Comparison of ENCODE assay signal across 22 mouse cellular contexts in the genomic region with DNA sequence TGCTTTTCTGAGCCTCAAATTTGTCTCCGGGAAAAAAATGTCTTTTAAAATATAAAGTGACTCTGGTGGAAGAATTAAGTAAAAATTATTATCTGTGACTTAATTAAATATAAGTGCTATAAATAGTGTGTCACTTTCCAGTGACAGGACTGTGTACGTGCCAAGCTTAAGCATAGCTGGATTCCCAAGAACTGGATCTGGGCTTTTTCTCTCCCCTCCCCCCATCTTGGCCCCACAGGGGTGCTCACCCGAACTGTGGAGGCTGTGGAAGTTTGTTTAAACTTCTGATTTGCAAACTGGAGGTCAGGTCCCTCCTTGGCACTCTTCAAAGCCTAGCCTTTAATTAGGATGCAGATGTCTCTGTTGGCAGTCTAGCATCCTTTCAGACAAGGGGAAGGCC.
DNase-seq lines count a peak whose midpoint lies in the region; ATAC-seq and TF ChIP-seq lines count a peak whose summit lies in the region.
"Had no signal": no experiment of that assay in that cellular context is flagged by ENCODE, and none has a peak within 500 bp of the region (broad histone marks: within the 10 kb centered on the region; RNA-seq: fewer than 3 reads in every experiment).

No protein-coding gene starts in this region.

- no peak for TF ChIP-seq EP300 in lung, postnatal 0 days (IDR thresholded peaks at IDR 0.05)

- no peak for TF ChIP-seq POLR2A in bone marrow, adult 2 months (IDR thresholded peaks at IDR 0.05; ENCODE audit: borderline replicate concordance, control insufficient read depth, low read depth, low read length)

- peak; percentile 7 for DNase-seq in kidney, postnatal 14 days
- no peak for DNase-seq in lung, postnatal 0 days (ENCODE audit: low spot score)
- DNase-seq in right cerebral cortex, postnatal 14 days = no peak
- DNase-seq: adrenal gland, postnatal 14 days; cerebellum, adult 18-20 months; cerebellum, adult 9-11 months; cerebellum, postnatal 36 days; forebrain, postnatal 0 days; gastrocnemius, postnatal 14 days; heart, adult 2 months; heart, postnatal 14 days had no signal

- no peak overlapping the region for H3K27ac ChIP-seq in kidney, embryonic 15.5 days
- H3K27ac ChIP-seq in lung, embryonic 15.5 days = no peak overlapping the region
- no peak overlapping the region for H3K27ac ChIP-seq in lung, postnatal 0 days (ENCODE audit: low read length)
- no peak overlapping the region for H3K27ac ChIP-seq in midbrain, embryonic 13.5 days
- H3K27ac ChIP-seq in midbrain, embryonic 15.5 days = no peak overlapping the region
- H3K27ac ChIP-seq in bone marrow, adult 2 months (ENCODE audit: control insufficient read depth, insufficient read depth, low read depth, low read length, poor library complexity) = 0 out of 2 replicates have a peak overlapping the region, but pooled peaks have one; percentile 5
- H3K27ac ChIP-seq: embryonic facial prominence, embryonic 10.5 days; forebrain, embryonic 13.5 days; heart, adult 2 months; heart, embryonic 15.5 days had no signal

- H3K9me3 ChIP-seq in kidney, embryonic 15.5 days (replicated peaks) = no peaks in the 10 kb centered on the region
- H3K9me3 ChIP-seq in lung, embryonic 15.5 days = no peaks in the 10 kb centered on the region
- H3K9me3 ChIP-seq in lung, postnatal 0 days (ENCODE audit: low read length) = no peaks in the 10 kb centered on the region
- no peaks in the 10 kb centered on the region for H3K9me3 ChIP-seq in midbrain, embryonic 13.5 days
- no peaks in the 10 kb centered on the region for H3K9me3 ChIP-seq in midbrain, embryonic 15.5 days
- H3K9me3 ChIP-seq: embryonic facial prominence, embryonic 10.5 days; forebrain, embryonic 13.5 days; heart, embryonic 15.5 days had no signal

- peaks cover 45% of the 10 kb centered on the region for H3K4me1 ChIP-seq in kidney, embryonic 15.5 days
- peaks cover 29% of the 10 kb centered on the region for H3K4me1 ChIP-seq in lung, embryonic 15.5 days
- H3K4me1 ChIP-seq in lung, postnatal 0 days (ENCODE audit: insufficient read depth, low read depth, low read length) = no peaks in the 10 kb centered on the region
- H3K4me1 ChIP-seq in midbrain, embryonic 13.5 days (replicated peaks) = peaks cover 13% of the 10 kb centered on the region
- H3K4me1 ChIP-seq in midbrain, embryonic 15.5 days = peaks cover 12% of the 10 kb centered on the region; the same call in 1 of the 2 replicates
- H3K4me1 ChIP-seq in bone marrow, adult 2 months (ENCODE audit: control insufficient read depth, insufficient read depth, low read length) = peaks cover 2% of the 10 kb centered on the region; the same call in 1 of the 2 replicates

- no peaks in the 10 kb centered on the region for H3K27me3 ChIP-seq in kidney, embryonic 15.5 days
- H3K27me3 ChIP-seq in lung, embryonic 15.5 days = 0 out of 2 replicates have a peak, but pooled peaks cover 3% of the 10 kb centered on the region
- no peaks in the 10 kb centered on the region for H3K27me3 ChIP-seq in lung, postnatal 0 days (replicated peaks; ENCODE audit: insufficient read depth, low read length)
- 0 out of 2 replicates have a peak, but pooled peaks cover 2% of the 10 kb centered on the region for H3K27me3 ChIP-seq in midbrain, embryonic 13.5 days
- no peaks in the 10 kb centered on the region for H3K27me3 ChIP-seq in midbrain, embryonic 15.5 days (replicated peaks)
- H3K27me3 ChIP-seq: heart, embryonic 15.5 days; Patski had no signal

- no peak for ATAC-seq in kidney, embryonic 15.5 days (replicated peaks; ENCODE audit: low FRiP score)
- peak; percentile 72; the same call in 1 of the 2 replicates for ATAC-seq in lung, embryonic 15.5 days (ENCODE audit: borderline replicate concordance, extremely low read depth, low FRiP score, low TSS enrichment)
- ATAC-seq in lung, postnatal 0 days = no peak
- ATAC-seq in midbrain, embryonic 13.5 days = 0 out of 2 replicates have a peak, but pooled peaks have one; percentile 2
- no peak for ATAC-seq in midbrain, embryonic 15.5 days (replicated peaks)
- ATAC-seq: activated CD4-positive, CD25-positive, alpha-beta regulatory T cell, adult 4 months; forebrain, embryonic 13.5 days; forebrain, postnatal 0 days; Patski had no signal

- no peaks in the 10 kb centered on the region for H3K36me3 ChIP-seq in kidney, embryonic 15.5 days
- H3K36me3 ChIP-seq in lung, embryonic 15.5 days = no peaks in the 10 kb centered on the region
- H3K36me3 ChIP-seq in lung, postnatal 0 days (ENCODE audit: insufficient read depth, low read length) = no peaks in the 10 kb centered on the region
- H3K36me3 ChIP-seq in midbrain, embryonic 13.5 days = no peaks in the 10 kb centered on the region
- no peaks in the 10 kb centered on the region for H3K36me3 ChIP-seq in midbrain, embryonic 15.5 days (replicated peaks)
- H3K36me3 ChIP-seq: embryonic facial prominence, embryonic 10.5 days; heart, embryonic 15.5 days had no signal

- no peak overlapping the region for H3K4me3 ChIP-seq in kidney, embryonic 15.5 days (replicated peaks)
- no peak overlapping the region for H3K4me3 ChIP-seq in lung, embryonic 15.5 days
- H3K4me3 ChIP-seq in lung, postnatal 0 days (ENCODE audit: low read depth, low read length) = no peak overlapping the region
- H3K4me3 ChIP-seq in midbrain, embryonic 13.5 days (replicated peaks) = no peak overlapping the region
- no peak overlapping the region for H3K4me3 ChIP-seq in midbrain, embryonic 15.5 days
- no peak overlapping the region for H3K4me3 ChIP-seq in bone marrow, adult 2 months (replicated peaks; ENCODE audit: control insufficient read depth, low read depth, low read length)
- H3K4me3 ChIP-seq: embryonic facial prominence, embryonic 10.5 days; forebrain, embryonic 13.5 days; heart, adult 2 months; heart, embryonic 15.5 days had no signal

- H3K4me2 ChIP-seq in kidney, embryonic 15.5 days = no peak overlapping the region
- no peak overlapping the region for H3K4me2 ChIP-seq in lung, embryonic 15.5 days
- H3K4me2 ChIP-seq in lung, postnatal 0 days (replicated peaks; ENCODE audit: low read depth, low read length) = no peak overlapping the region
- no peak overlapping the region for H3K4me2 ChIP-seq in midbrain, embryonic 13.5 days (replicated peaks)
- H3K4me2 ChIP-seq in midbrain, embryonic 15.5 days = no peak overlapping the region
- H3K4me2 ChIP-seq: heart, embryonic 11.5 days had no signal

- WGBS in kidney, embryonic 15.5 days = 60% methylated on average over 3 of the region's 3 CpGs
- WGBS in lung, embryonic 15.5 days = 23% methylated on average over 3 of the region's 3 CpGs
- 28% methylated on average over 3 of the region's 3 CpGs for WGBS in lung, postnatal 0 days
- 54% methylated on average over 3 of the region's 3 CpGs for WGBS in midbrain, embryonic 13.5 days
- WGBS in midbrain, embryonic 15.5 days = 50% methylated on average over 3 of the region's 3 CpGs
- WGBS in bone marrow, adult 2 months = 66% methylated on average over 3 of the region's 3 CpGs

- no peak overlapping the region for H3K9ac ChIP-seq in kidney, embryonic 15.5 days
- H3K9ac ChIP-seq in lung, embryonic 15.5 days = no peak overlapping the region
- no peak overlapping the region for H3K9ac ChIP-seq in lung, postnatal 0 days (replicated peaks; ENCODE audit: low read depth)
- H3K9ac ChIP-seq in midbrain, embryonic 13.5 days (replicated peaks) = no peak overlapping the region
- H3K9ac ChIP-seq in midbrain, embryonic 15.5 days = no peak overlapping the region
- H3K9ac ChIP-seq: forebrain, embryonic 13.5 days; forebrain, postnatal 0 days; heart, embryonic 15.5 days had no signal

- no peak for TF ChIP-seq CTCF in lung, postnatal 0 days (IDR thresholded peaks at IDR 0.05)
- no peak for TF ChIP-seq CTCF in bone marrow, adult 2 months (IDR thresholded peaks at IDR 0.05; ENCODE audit: control insufficient read depth, insufficient read depth, low read length)

Comparison
In these comparisons a context has a peak if more than half of its experiments do, and no peak if none do; other contexts are left out.
1. ATAC-seq: peak in lung, embryonic 15.5 days (single experiment) and midbrain, embryonic 13.5 days (single experiment); none in kidney, embryonic 15.5 days (single experiment), lung, postnatal 0 days (single experiment) and midbrain, embryonic 15.5 days (single experiment).